Mouse (Mus musculus) forebrain, embryonic 10.5 days (tissue): Measurements from ENCODE around the gene Pttg1ip. TPM values are rescaled to one million over a fixed set of nuclear protein-coding genes. Genes with fewer than 3 reads are reported as not detected.
A peak's percentile ranks its signal among the peaks of the same experiment; 100 is the strongest.

Experiments
- DNase-seq: peaks from one replicate; pipeline ENCODE4 v3.0.0-alpha.2; 2017; ENCODE audit warnings: low spot score; ENCODE audit errors: extremely low spot score
- H3K27ac ChIP-seq: fragments of 300-500 bp; sonication (generic); 2 replicates; pipeline ENCODE4 v1.5.1; 2016; ENCODE audit warnings: mild to moderate bottlenecking
- H3K27me3 ChIP-seq: fragments of 300-500 bp; sonication (generic); 2 replicates; pipeline ENCODE4 v1.6.1; 2016; ENCODE audit warnings: mild to moderate bottlenecking; ENCODE audit not compliant: poor library complexity, severe bottlenecking
- H3K36me3 ChIP-seq: fragments of 300-500 bp; sonication (generic); replicated peaks from 2 replicates; pipeline ENCODE4 v1.6.1; 2016; ENCODE audit warnings: mild to moderate bottlenecking, moderate library complexity
- H3K4me1 ChIP-seq: fragments of 300-500 bp; sonication (generic); 2 replicates; pipeline ENCODE4 v1.6.1; 2016
- H3K4me3 ChIP-seq: fragments of 300-500 bp; sonication (generic); 2 replicates; pipeline ENCODE4 v1.5.1; 2016; ENCODE audit warnings: mild to moderate bottlenecking, moderate library complexity
- H3K9me3 ChIP-seq: fragments of 300-500 bp; sonication (generic); 2 replicates; pipeline ENCODE4 v1.6.1; 2016; ENCODE audit warnings: mild to moderate bottlenecking, moderate library complexity
- WGBS: fragments of 180-500 bp; shearing (Covaris S2); methylation state at CpG from one replicate; pipeline ENCODE4 v1.1.7; 2016; 5-methylcytosine and 5-hydroxymethylcytosine counted together
- polyA plus RNA-seq: library from polyadenylated mRNA; unstranded; fragments of >200 nt; fragmentation: Nextera tagmentation; extraction: Ambion mirVana; gene quantifications from 2 replicates; pipeline ENCODE4 v1.2.1, GENCODE M21; 2016

Pttg1ip gene
- polyA plus RNA-seq, 1 experiment from 2014 or later = 64.5 TPM

DNA sequence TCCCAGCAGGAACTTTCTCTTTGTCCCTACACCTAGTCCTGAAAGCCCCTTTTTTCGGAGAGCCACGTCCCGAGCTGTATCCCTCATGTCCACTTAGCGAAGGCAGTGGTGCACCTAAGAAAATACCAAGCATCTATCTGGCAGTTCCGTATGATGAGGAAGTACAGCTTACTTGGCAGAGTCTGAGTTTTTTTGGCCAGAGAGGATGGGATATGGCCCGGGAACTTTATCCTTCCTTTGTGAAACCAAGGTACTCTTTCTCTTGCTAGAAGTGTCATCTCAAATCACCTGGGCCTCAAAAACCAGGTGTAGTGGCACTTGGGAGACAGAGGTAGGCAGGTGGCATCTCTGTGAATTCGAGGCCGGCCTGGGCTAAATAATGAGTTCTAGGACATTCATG lies 40.0 kb downstream of the Pttg1ip start:
- no peak for DNase-seq
- 77% methylated on average over 8 of the region's 8 CpGs for WGBS
- peaks cover 62% of the 10 kb centered on the region for H3K36me3 ChIP-seq

DNA sequence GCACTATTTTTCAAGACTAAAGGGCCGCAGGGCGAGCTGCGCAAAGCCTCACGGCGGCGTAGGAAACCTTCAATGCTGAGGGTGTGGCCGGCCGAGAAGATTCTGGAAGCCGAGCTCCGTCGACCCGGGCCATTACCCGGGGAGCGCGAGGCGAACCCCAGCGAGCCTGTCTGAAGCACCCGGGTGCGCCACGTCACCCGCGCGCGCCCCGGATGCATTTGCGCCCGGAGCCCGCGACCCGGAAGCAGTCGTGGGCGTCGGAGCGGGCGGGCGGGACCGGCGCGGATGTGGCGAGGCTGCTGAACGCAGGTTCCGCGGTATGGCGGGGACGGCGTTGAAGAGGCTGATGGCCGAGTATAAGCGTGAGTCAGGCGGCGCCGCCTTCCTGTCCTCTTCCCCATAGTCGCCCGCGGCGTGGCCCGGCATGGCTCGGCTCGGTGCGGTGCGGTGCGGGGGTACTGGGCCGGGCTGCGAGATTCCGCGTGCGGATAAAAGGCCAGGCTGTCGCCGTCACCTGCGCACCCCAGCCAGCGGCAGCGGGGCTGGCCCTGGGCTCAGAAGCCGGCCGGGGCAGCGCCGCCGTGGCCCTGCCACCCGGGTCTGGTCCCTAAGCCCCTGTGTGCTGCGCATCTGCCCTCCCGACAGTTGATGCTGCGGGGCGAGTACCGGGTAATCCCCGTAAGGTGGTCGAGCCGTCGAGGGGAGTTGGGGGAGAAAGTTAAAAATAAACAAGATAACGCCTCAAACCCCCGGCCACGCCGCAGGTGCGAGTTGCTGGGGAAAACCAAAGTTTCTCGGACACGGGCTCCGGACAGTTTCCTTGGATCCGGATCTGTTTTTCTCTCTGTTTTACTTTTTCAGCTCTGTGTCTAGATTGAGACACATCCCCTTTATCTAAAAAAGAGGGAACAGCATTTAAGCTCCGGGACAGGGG lies 40.8 kb downstream of the Pttg1ip start, which contains the start of gene Ube2g2:
Ube2g2 (plus strand) TSS at position 221 of the 934 bp plus-strand sequence.
- H3K4me1 ChIP-seq = peaks cover 28% of the 10 kb centered on the region
- no peaks in the 10 kb centered on the region for H3K9me3 ChIP-seq
- peak within 1 kb of the TSS; percentile 100 for H3K4me3 ChIP-seq
- DNase-seq = peak; percentile 81
- H3K27me3 ChIP-seq = no peaks in the 10 kb centered on the region
- WGBS = under 1% methylated on average over 96 of the region's 96 CpGs
- peaks cover 58% of the 10 kb centered on the region for H3K36me3 ChIP-seq
- H3K27ac ChIP-seq = peak within 1 kb of the TSS; percentile 96

More for the DNA sequence above, 40.0 kb downstream of the Pttg1ip start:
- Histone ChIP-seq H3K9me3 (no peaks in the 10 kb centered on the region), H3K4me3 (peak overlapping the region; percentile 100), H3K27me3 (no peaks in the 10 kb centered on the region), H3K27ac (peak overlapping the region; percentile 96), H3K4me1 (peaks cover 28% of the 10 kb centered on the region)

DNA sequence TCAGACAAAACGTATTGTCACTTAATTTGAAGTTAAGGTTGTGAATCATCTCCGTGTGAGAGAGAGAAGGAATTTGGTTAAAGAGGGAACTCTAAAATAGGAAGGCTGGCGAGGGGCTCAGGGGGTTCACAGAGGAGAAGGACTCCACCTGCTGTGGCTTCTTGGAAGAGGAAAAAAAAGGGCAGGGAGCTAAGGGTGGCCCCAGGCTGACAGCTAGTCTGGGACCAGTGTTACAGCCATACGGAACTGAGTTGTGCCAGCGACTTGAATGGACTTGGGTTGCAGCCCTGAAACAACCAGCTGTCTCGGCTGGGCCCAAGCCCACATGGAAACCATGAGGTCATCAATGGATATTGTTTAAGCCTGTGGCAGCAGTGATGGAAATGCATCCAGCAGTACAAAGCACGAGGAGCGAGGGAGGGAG lies 41.6 kb downstream of the Pttg1ip start:
- peak overlapping the region; percentile 100 for H3K4me3 ChIP-seq
- peak overlapping the region; percentile 96 for H3K27ac ChIP-seq
- 16% methylated on average over 8 of the region's 8 CpGs for WGBS
- H3K4me1 ChIP-seq = peaks cover 30% of the 10 kb centered on the region
- H3K9me3 ChIP-seq = no peaks in the 10 kb centered on the region
- no peaks in the 10 kb centered on the region for H3K27me3 ChIP-seq
- DNase-seq = no peak
- H3K36me3 ChIP-seq = peaks cover 51% of the 10 kb centered on the region

DNA sequence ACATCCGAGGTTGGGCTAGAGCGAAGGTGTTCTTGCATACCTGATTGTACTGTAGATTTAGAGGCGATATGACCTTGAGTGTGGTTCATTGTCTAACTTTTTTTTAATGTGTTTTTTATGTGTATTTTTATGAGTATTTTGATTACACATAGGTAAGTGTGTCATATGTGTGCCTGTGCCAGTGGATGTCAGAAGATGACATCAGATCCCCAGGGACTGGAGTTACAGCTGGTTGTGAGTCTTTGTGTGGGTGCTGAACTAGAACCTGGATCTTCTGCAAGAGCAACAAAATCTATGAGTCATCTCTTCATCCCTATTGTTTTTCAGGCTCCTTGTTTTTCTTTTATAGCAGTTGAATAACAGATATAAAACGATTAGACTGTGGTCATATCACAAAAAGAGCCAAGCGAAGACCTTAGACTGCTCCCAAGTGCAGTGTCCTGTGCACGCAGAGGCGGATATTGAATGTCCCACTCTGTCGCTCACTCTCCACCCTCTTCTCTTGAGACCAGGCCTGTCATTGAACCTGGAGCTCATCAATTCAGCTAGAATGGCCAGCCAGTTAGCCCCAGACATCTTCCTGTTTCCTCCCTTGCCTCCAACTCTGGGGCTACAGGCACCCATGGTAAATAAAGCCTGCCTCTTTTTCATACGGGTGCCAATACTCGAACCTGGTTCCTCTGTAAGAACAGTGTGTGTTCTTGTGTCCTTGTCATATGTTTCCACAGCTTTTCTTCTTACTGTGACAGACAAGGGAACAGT lies 42.3 kb downstream of the Pttg1ip start:
- peaks cover 49% of the 10 kb centered on the region for H3K36me3 ChIP-seq
- H3K4me1 ChIP-seq = peaks cover 34% of the 10 kb centered on the region
- no peaks in the 10 kb centered on the region for H3K27me3 ChIP-seq
- no peaks in the 10 kb centered on the region for H3K9me3 ChIP-seq
- H3K27ac ChIP-seq = no peak overlapping the region
- WGBS = 94% methylated on average over 10 of the region's 10 CpGs
- no peak for DNase-seq
- peak overlapping the region; percentile 100 for H3K4me3 ChIP-seq

DNA sequence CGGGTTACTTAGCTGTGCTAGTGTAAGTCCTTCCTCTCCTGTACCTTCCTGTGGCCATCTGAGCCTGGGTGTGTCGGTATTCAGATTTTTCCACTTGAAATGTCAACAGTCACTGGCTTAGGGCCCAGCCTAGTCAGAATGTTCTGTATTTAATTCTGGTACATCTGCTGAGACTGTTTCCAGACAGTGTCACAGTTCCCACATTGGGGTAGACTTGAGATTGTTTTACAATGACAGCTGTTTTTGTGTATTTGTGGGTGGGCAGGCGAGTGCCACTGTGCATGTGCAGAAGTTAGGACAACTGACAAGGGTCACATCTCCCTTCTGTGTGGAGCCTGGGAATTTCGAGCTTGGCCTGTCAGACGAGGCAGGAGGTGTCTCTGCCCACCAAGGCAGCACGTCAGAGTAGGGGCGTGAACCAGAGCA lies 43.1 kb downstream of the Pttg1ip start:
- H3K4me1 ChIP-seq = peaks cover 34% of the 10 kb centered on the region
- H3K4me3 ChIP-seq = no peak overlapping the region
- no peak overlapping the region for H3K27ac ChIP-seq
- H3K36me3 ChIP-seq = peaks cover 46% of the 10 kb centered on the region
- H3K27me3 ChIP-seq = no peaks in the 10 kb centered on the region
- no peak for DNase-seq
- no peaks in the 10 kb centered on the region for H3K9me3 ChIP-seq
- 85% methylated on average over 7 of the region's 7 CpGs for WGBS

DNA sequence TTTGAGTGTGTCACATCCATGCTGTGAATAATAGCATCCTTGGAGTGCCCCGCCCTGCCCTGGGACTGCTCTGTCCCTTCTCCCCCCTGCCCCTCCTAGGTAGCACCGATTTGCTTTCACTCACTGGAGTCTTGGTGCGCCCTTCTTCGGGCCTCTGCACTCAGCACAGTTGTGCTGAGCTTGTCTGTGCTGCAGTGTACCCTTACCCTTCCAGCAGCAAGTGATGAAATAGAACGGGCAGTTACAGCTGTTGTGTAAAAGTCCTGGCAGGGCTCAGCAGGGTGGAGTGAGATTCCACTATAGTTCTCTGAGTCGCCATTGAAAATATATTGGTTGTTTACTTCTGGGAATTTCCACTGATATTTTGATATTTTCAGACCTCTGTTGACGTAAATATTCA lies 44.5 kb downstream of the Pttg1ip start:
- no peak for DNase-seq
- H3K36me3 ChIP-seq = peaks cover 41% of the 10 kb centered on the region
- no peaks in the 10 kb centered on the region for H3K9me3 ChIP-seq
- no peak overlapping the region for H3K4me3 ChIP-seq
- no peaks in the 10 kb centered on the region for H3K27me3 ChIP-seq
- H3K27ac ChIP-seq = no peak overlapping the region
- 87% methylated on average over 7 of the region's 7 CpGs for WGBS
- peaks cover 34% of the 10 kb centered on the region for H3K4me1 ChIP-seq

DNA sequence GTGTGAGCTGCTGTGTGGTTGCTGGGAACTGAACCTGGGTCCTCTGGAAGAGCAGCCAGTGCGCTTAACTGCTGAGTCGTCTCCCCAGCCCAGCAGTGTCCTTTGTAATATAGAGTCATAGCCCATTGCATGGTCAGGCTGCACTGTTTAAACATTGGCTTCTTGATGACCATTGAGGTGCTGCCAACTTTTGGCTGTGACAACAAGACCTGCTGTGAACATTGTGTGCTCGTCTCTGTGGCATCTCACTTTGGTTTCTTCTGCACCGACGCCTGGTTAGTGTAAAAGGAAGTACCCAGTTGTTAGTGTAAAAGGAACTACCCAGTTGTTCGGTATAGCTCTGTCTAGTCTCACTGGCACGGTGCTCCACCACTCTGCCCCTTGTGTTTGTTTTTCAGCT lies 45.1 kb downstream of the Pttg1ip start:
- no peaks in the 10 kb centered on the region for H3K27me3 ChIP-seq
- peaks cover 32% of the 10 kb centered on the region for H3K4me1 ChIP-seq
- WGBS = 82% methylated on average over 7 of the region's 7 CpGs
- H3K27ac ChIP-seq = no peak overlapping the region
- no peak for DNase-seq
- no peak overlapping the region for H3K4me3 ChIP-seq
- no peaks in the 10 kb centered on the region for H3K9me3 ChIP-seq
- peaks cover 46% of the 10 kb centered on the region for H3K36me3 ChIP-seq

DNA sequence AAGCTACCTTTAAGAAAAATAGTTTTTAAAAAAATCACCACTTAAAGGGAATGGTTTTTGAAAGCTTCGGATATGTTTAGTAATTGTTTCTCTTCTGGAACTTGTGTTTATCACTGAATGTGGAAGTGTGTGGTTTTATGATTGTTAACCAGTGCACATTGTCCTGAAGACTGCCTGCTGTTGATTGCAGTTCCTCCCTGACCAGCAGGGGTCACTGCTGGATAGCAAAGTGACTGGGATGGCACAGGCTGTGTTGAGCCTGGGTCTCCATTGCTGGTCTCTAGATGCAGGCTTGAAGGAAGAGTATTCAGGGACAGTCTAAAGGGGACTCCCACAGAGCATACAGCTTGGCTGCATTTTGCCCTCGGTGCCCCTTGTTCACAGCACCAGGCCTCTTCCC lies 46.0 kb downstream of the Pttg1ip start:
- no peaks in the 10 kb centered on the region for H3K27me3 ChIP-seq
- H3K9me3 ChIP-seq = no peaks in the 10 kb centered on the region
- no peak overlapping the region for H3K27ac ChIP-seq
- H3K4me3 ChIP-seq = no peak overlapping the region
- peak; percentile 78 for DNase-seq
- peaks cover 53% of the 10 kb centered on the region for H3K36me3 ChIP-seq
- peaks cover 28% of the 10 kb centered on the region for H3K4me1 ChIP-seq
- WGBS = 51% methylated on average over 2 of the region's 2 CpGs

DNA sequence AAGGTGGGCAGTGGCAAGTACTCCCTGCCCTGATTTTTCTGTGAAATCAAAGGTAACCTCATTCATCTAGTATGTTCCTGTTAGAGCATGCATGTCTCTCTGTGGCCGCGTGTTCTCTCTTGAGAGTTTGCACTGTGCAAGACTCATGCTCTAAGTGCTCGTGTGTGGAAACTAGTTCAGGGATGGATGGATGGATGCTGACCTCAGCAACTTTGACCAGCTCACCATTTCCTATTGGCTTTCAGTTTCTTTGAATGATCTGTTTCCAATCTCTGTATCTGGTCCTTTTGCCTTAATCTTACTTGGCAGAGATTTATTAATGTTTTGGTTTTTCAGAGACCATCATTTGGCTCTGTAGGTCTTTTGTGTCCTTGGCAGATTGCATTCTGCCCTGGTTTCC lies 47.6 kb downstream of the Pttg1ip start:
- H3K4me3 ChIP-seq = no peak overlapping the region
- H3K27ac ChIP-seq = no peak overlapping the region
- 89% methylated on average over 3 of the region's 3 CpGs for WGBS
- H3K27me3 ChIP-seq = no peaks in the 10 kb centered on the region
- H3K36me3 ChIP-seq = peaks cover 66% of the 10 kb centered on the region
- DNase-seq = no peak
- no peaks in the 10 kb centered on the region for H3K9me3 ChIP-seq
- peaks cover 14% of the 10 kb centered on the region for H3K4me1 ChIP-seq

DNA sequence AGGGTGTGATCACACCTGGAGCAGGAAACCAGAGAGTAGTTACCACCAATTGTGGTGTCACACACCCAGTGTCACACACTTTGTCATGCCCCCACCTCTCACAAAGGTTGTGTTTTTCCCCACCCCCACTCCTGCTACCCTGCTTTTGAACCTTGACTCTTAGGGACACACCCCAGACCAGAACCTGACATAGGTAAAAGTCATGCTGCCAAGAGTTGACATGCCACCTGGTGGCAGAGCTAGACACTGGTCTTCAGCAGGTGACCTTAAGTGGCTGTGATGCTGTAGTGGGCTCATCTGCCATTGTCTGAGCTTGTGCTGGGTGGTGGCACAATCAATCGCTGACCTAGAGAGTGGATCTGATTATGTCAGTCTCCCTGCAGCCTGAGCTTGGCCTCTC lies 48.5 kb downstream of the Pttg1ip start:
- no peak for DNase-seq
- no peaks in the 10 kb centered on the region for H3K9me3 ChIP-seq
- no peak overlapping the region for H3K4me3 ChIP-seq
- H3K36me3 ChIP-seq = peaks cover 66% of the 10 kb centered on the region
- 96% methylated on average over 1 of the region's 1 CpGs for WGBS
- peaks cover 9% of the 10 kb centered on the region; the same call in 1 of the 2 replicates for H3K4me1 ChIP-seq
- H3K27ac ChIP-seq = no peak overlapping the region
- no peaks in the 10 kb centered on the region for H3K27me3 ChIP-seq

DNA sequence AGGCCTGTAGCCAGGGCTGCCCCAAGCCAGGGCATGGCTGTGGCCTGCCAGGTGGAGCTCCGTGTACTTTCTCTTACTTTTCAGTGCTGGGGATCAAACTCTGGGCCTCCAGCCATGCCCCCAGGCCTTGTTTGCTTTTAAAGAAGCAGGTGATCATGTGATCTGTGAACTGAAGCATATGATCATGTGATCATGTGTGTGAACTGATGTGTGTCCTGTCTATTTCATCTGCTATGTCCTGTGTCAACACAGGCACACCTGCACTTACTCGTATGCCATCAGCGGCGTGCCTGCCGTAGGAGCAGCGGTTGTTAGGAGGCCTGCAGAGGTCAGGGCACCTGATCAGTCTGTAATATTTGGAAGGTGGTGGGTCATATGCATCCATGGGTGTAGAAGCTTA lies 52.5 kb downstream of the Pttg1ip start:
- H3K36me3 ChIP-seq = peaks cover 84% of the 10 kb centered on the region

DNA sequence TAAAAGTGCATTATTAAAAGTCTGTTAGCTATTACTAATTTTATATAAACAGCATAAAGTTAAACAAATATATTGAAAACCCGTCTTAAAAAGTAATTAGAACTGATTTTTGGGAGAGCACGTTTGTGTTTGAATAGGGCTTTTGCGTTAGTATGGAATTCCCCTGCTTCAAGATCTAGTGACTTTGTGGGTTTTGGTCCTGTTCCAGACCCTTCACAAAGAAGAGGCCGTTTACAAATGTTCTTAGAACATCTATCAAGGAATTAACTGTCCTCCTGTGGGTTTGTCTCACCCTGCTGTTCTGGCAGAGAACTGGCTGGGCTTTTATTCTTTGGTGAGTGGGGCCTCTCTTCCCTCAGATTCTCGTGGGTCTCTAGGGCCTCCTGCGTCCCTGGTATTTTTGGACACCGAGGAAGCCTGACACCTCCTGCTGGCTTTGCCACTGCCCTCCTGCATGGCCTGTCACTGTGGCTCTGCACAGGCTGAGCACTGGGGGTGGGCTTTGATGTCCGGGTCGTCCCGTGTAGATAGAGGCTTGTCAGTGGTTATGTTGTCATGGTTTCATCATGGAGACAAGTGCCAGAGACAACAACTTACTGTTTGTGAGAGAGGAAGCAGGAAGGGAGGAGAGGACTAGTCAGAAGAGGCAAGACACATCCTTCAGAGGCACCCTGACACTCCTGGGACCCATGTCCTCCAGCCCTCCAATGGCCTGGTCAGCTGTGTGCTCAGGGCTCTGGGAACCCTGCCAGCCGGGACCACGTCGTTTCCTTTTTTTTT lies 53.1 kb downstream of the Pttg1ip start:
- WGBS = 86% methylated on average over 13 of the region's 13 CpGs
- DNase-seq = no peak
- H3K27ac ChIP-seq = no peak overlapping the region
- peaks cover 89% of the 10 kb centered on the region for H3K36me3 ChIP-seq
- H3K4me1 ChIP-seq = peaks cover 3% of the 10 kb centered on the region; the same call in 1 of the 2 replicates
- no peaks in the 10 kb centered on the region for H3K9me3 ChIP-seq
- no peaks in the 10 kb centered on the region for H3K27me3 ChIP-seq
- H3K4me3 ChIP-seq = no peak overlapping the region

More for the DNA sequence above, 52.5 kb downstream of the Pttg1ip start:
- Histone ChIP-seq H3K4me3 (no peak overlapping the region), H3K27me3 (no peaks in the 10 kb centered on the region), H3K4me1 (peaks cover 3% of the 10 kb centered on the region; the same call in 1 of the 2 replicates), H3K9me3 (no peaks in the 10 kb centered on the region), H3K27ac (no peak overlapping the region)
- 93% methylated on average over 6 of the region's 6 CpGs for whole genome bisulfite sequencing
- DNase-seq = no peak
